Mouse (Mus musculus) E14TG2a.4 (cell line): ENCODE data around the gene Anln.

ENCODE experiments used
- CTCF ChIP-seq: conservative IDR thresholded peaks from 2 replicates; pipeline ENCODE4 v1.5.1; 2014; ENCODE audit warnings: low read length
- POU5F1 ChIP-seq: IDR thresholded peaks from 2 replicates; pipeline ENCODE4 v1.6.1; 2014; ENCODE audit warnings: low read length, borderline replicate concordance

GRCm38 (mm10) chr9:22428666-22429410, 39.9 kb upstream of the Anln start:
- no peak for TF ChIP-seq CTCF
- no peak for TF ChIP-seq POU5F1
